In the genomic region with DNA sequence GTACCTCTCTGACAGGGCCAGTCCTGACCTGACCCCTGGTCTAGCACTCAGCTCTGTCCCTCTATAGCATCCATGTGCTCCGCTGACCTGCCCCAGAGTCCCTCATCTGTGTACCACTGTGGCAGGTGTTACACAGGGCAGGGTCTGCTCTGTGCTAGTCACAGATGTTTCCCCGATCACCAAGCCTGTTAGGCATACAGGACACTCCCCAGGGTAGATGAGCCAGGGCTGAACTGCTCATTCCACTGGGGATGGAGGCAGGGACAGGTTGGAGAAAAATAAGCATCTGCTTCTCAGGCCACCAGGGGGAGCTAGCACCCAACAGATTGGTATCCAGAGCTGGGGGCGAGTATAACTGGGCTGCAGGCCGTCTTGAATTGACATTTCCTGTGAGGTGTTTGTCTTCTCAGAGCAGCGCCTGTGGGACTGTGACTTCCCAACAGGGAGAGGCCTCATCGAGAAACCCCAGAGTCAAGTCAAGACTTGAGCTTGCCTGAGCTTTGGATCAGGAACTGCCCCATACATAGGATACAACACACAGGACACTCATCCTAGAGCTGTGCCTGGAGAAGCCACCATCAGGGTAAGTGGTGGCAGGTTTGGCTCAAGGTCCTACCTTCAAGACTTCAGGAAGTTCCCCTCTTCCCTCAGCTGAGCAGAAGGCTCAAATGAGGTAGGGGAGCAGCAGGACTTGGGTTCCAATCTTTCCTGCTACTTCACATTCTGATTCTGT, we compare ENCODE assay signal across 9 mouse cellular contexts. TPM values are rescaled to one million over a fixed set of nuclear protein-coding genes. Genes with fewer than 3 reads are reported as not detected.
A peak's percentile ranks its signal among the peaks of the same experiment; 100 is the strongest.
DNase-seq lines count a peak whose midpoint lies in the region; ATAC-seq and TF ChIP-seq lines count a peak whose summit lies in the region.
"Had no signal": no experiment of that assay in that cellular context is flagged by ENCODE, and none has a peak within 500 bp of the region (broad histone marks: within the 10 kb centered on the region; RNA-seq: fewer than 3 reads in every experiment).

No protein-coding gene starts in this region.

- no peak overlapping the region for H3K9ac ChIP-seq in heart, embryonic 14.5 days (ENCODE audit: low read length)
- H3K9ac ChIP-seq in liver, embryonic 15.5 days, result no peak overlapping the region
- H3K9ac ChIP-seq in neural tube, embryonic 13.5 days, result 0 out of 2 replicates have a peak overlapping the region, but pooled peaks have one; percentile 3

- TF ChIP-seq POLR2A in embryonic fibroblast, embryonic 13.5 days (IDR thresholded peaks at IDR 0.05; ENCODE audit: low read depth, low read length), result no peak

- ATAC-seq in heart, embryonic 14.5 days (ENCODE audit: insufficient number of reproducible peaks, insufficient read depth, low FRiP score, low read depth), result 0 out of 2 replicates have a peak, but pooled peaks have one; percentile 14
- ATAC-seq in liver, embryonic 15.5 days (ENCODE audit: insufficient read depth), result peak; percentile 31; the same call in 1 of the 2 replicates
- ATAC-seq in neural tube, embryonic 13.5 days (ENCODE audit: low read depth), result peak; percentile 81

- WGBS in heart, embryonic 14.5 days, result 19% methylated on average over 6 of the region's 6 CpGs
- WGBS in liver, embryonic 15.5 days (ENCODE audit: insufficient replicate concordance), result 14% methylated on average over 6 of the region's 6 CpGs
- WGBS in neural tube, embryonic 13.5 days, result 21% methylated on average over 6 of the region's 6 CpGs

- peaks cover 22% of the 10 kb centered on the region for H3K27me3 ChIP-seq in heart, embryonic 14.5 days (ENCODE audit: control insufficient read depth, insufficient read depth, low read length)
- H3K27me3 ChIP-seq in liver, embryonic 15.5 days, result peaks cover 4% of the 10 kb centered on the region; the same call in 1 of the 2 replicates
- peaks cover 23% of the 10 kb centered on the region for H3K27me3 ChIP-seq in neural tube, embryonic 13.5 days

- no peak overlapping the region for H3K27ac ChIP-seq in embryonic fibroblast, embryonic 13.5 days (ENCODE audit: insufficient read depth, low read length)
- H3K27ac ChIP-seq in heart, embryonic 14.5 days (replicated peaks in 1 of 2; ENCODE audit: control insufficient read depth in 1 of 2, insufficient read depth in 1 of 2, low read depth in 2 of 2, low read length in 2 of 2), result no peak overlapping the region
- no peak overlapping the region for H3K27ac ChIP-seq in liver, embryonic 15.5 days (replicated peaks)
- no peak overlapping the region for H3K27ac ChIP-seq in neural tube, embryonic 13.5 days (replicated peaks)

- TF ChIP-seq CTCF in embryonic fibroblast, embryonic 13.5 days (IDR thresholded peaks at IDR 0.05; ENCODE audit: borderline replicate concordance, insufficient read depth, low read length), result peak; percentile 70; the same call in 1 of the 2 replicates

- H3K4me1 ChIP-seq in embryonic fibroblast, embryonic 13.5 days (ENCODE audit: control insufficient read depth, insufficient read depth, low read length), result no peaks in the 10 kb centered on the region
- no peaks in the 10 kb centered on the region for H3K4me1 ChIP-seq in heart, embryonic 14.5 days (ENCODE audit: control insufficient read depth in 2 of 2, insufficient read depth in 2 of 2, low read length in 2 of 2)
- H3K4me1 ChIP-seq in liver, embryonic 15.5 days (replicated peaks), result no peaks in the 10 kb centered on the region
- H3K4me1 ChIP-seq in neural tube, embryonic 13.5 days (replicated peaks), result no peaks in the 10 kb centered on the region

- no peaks in the 10 kb centered on the region for H3K36me3 ChIP-seq in heart, embryonic 14.5 days (ENCODE audit: control insufficient read depth, insufficient read depth, low read length)
- H3K36me3 ChIP-seq in liver, embryonic 15.5 days (replicated peaks), result no peaks in the 10 kb centered on the region
- H3K36me3 ChIP-seq in neural tube, embryonic 13.5 days, result peaks cover 34% of the 10 kb centered on the region

- no peaks in the 10 kb centered on the region for H3K9me3 ChIP-seq in heart, embryonic 14.5 days (ENCODE audit: control insufficient read depth, low read length)
- H3K9me3 ChIP-seq in liver, embryonic 15.5 days (replicated peaks), result no peaks in the 10 kb centered on the region
- no peaks in the 10 kb centered on the region for H3K9me3 ChIP-seq in neural tube, embryonic 13.5 days

- no peak overlapping the region for H3K4me2 ChIP-seq in heart, embryonic 14.5 days (ENCODE audit: low read length)
- no peak overlapping the region for H3K4me2 ChIP-seq in liver, embryonic 15.5 days
- H3K4me2 ChIP-seq in neural tube, embryonic 13.5 days, result no peak overlapping the region

- DNase-seq in CD8-positive naive resting alpha-beta T cell, adult 2 months (ENCODE audit: low read depth in 2 of 2, low spot score in 2 of 2), result peak; percentile 18 to 38
- DNase-seq in brain, adult 2 months (ENCODE audit: low read depth, low spot score), result peak; percentile 88
- peak; percentile 76 for DNase-seq in kidney, postnatal 14 days
- DNase-seq in telencephalon, adult 2 months (ENCODE audit: low read depth, low spot score), result peak; percentile 57

- H3K4me3 ChIP-seq in embryonic fibroblast, embryonic 13.5 days (ENCODE audit: insufficient read depth, low read length), result no peak overlapping the region
- H3K4me3 ChIP-seq in heart, embryonic 14.5 days (ENCODE audit: control insufficient read depth in 1 of 2, insufficient read depth in 1 of 2, low read depth in 1 of 2, low read length in 2 of 2), result no peak overlapping the region
- no peak overlapping the region for H3K4me3 ChIP-seq in liver, embryonic 15.5 days (replicated peaks)
- H3K4me3 ChIP-seq in neural tube, embryonic 13.5 days, result no peak overlapping the region
- H3K4me3 ChIP-seq: erythroblast, embryonic 14.5 days had no signal

RNA-seq across cellular contexts. Expression of a gene that starts 17.9 kb away (rescaled TPM):
- 2.1 and 2.5 TPM in 2 replicates for polyA plus RNA-seq in embryonic fibroblast, embryonic 13.5 days (2011; ENCODE audit: insufficient read length, low read depth, missing spikeins)
- 7.8 and 10.8 TPM in 2 replicates for polyA plus RNA-seq in heart, embryonic 14.5 days (2014; fragmentation: Nextera tagmentation; extraction: Ambion mirVana)
- 2.6 and 3.2 TPM in 2 replicates for polyA plus RNA-seq in liver, embryonic 15.5 days (2015; fragmentation: Nextera tagmentation; extraction: Ambion mirVana)
- polyA plus RNA-seq in neural tube, embryonic 13.5 days (2015; fragmentation: Nextera tagmentation; extraction: Ambion mirVana), result 0.67 and 0.69 TPM in 2 replicates

RNA-seq across cellular contexts. Expression of a gene that starts 46.2 kb away (rescaled TPM):
- 5.8 and 7.6 TPM in 2 replicates for polyA plus RNA-seq in embryonic fibroblast, embryonic 13.5 days (2011; ENCODE audit: insufficient read length, low read depth, missing spikeins)
- polyA plus RNA-seq in heart, embryonic 14.5 days (2014; fragmentation: Nextera tagmentation; extraction: Ambion mirVana), result 0.65 and 0.82 TPM in 2 replicates
- 0.22 and 0.37 TPM in 2 replicates for polyA plus RNA-seq in liver, embryonic 15.5 days (2015; fragmentation: Nextera tagmentation; extraction: Ambion mirVana)
- 6.3 and 6.4 TPM in 2 replicates for polyA plus RNA-seq in neural tube, embryonic 13.5 days (2015; fragmentation: Nextera tagmentation; extraction: Ambion mirVana)

RNA-seq across cellular contexts. Expression of a gene that starts 54.5 kb away (rescaled TPM):
- polyA plus RNA-seq in embryonic fibroblast, embryonic 13.5 days (2011; ENCODE audit: insufficient read length, low read depth, missing spikeins), result 17.2 and 22.1 TPM in 2 replicates
- polyA plus RNA-seq in heart, embryonic 14.5 days (2014; fragmentation: Nextera tagmentation; extraction: Ambion mirVana), result 36.7 and 37.6 TPM in 2 replicates
- 136 and 142 TPM in 2 replicates for polyA plus RNA-seq in liver, embryonic 15.5 days (2015; fragmentation: Nextera tagmentation; extraction: Ambion mirVana)
- polyA plus RNA-seq in neural tube, embryonic 13.5 days (2015; fragmentation: Nextera tagmentation; extraction: Ambion mirVana), result 31.6 and 33.4 TPM in 2 replicates

RNA-seq across cellular contexts. Expression of a gene that starts 54.6 kb away (rescaled TPM):
- polyA plus RNA-seq in embryonic fibroblast, embryonic 13.5 days (2011; ENCODE audit: insufficient read length, low read depth, missing spikeins), result 285 and 290 TPM in 2 replicates
- 458 and 491 TPM in 2 replicates for polyA plus RNA-seq in heart, embryonic 14.5 days (2014; fragmentation: Nextera tagmentation; extraction: Ambion mirVana)
- polyA plus RNA-seq in liver, embryonic 15.5 days (2015; fragmentation: Nextera tagmentation; extraction: Ambion mirVana), result 254 and 296 TPM in 2 replicates
- 347 and 404 TPM in 2 replicates for polyA plus RNA-seq in neural tube, embryonic 13.5 days (2015; fragmentation: Nextera tagmentation; extraction: Ambion mirVana)

Comparison
In these comparisons a context has a peak if more than half of its experiments do, and no peak if none do; other contexts are left out.
1. DNase-seq: peak in every context shown above with its lines; median percentile 88 in brain, adult 2 months; 76 in kidney, postnatal 14 days; 57 in telencephalon, adult 2 months; 28 in CD8-positive naive resting alpha-beta T cell, adult 2 months.
2. ATAC-seq: peak in every context shown above with its lines; median percentile 81 in neural tube, embryonic 13.5 days; 31 in liver, embryonic 15.5 days; 14 in heart, embryonic 14.5 days.